Mouse (Mus musculus): ENCODE results near the gene Scaf8. TPM values are rescaled to one million over a fixed set of nuclear protein-coding genes. Genes with fewer than 3 reads are reported as not detected.

Scaf8 gene
- polyA plus RNA-seq, 1 experiment from 2014 or later, result 45.4 TPM

DNA sequence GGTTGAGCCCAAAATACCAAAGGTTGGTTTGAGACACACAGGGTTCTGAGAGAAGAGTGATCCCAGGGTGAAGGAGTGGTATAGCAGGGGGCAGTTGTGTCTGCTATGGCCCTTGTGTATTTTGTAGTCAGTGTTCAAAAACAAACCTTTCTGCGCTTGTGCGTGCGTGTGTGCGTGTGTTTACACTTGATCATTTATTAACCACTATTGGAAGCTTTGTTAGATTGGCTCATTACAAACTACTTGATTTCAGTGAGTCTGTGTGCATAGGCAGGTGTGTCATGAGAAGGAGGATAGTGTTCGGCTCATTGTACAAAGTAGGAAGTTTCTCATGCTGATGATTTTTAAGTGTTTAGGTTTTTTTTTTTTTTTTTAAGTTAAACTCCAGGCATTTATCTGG, 95.4 kb downstream of the Scaf8 start:
- DNase-seq (ENCODE audit: low read depth, low spot score) (no peak), ATAC-seq (no peak)
- in situ Hi-C loops (cut with MboI; ENCODE audit: low pct_unique_long_range_greater_than_20kb), result no loop called here
- ChIA-PET POLR2A (no interaction called here), CTCF (no interaction called here)
- TF ChIP-seq CTCF (IDR thresholded peaks at IDR 0.05), result no peak
- no peaks in the 10 kb centered on the region for H3K27me3 ChIP-seq

DNA sequence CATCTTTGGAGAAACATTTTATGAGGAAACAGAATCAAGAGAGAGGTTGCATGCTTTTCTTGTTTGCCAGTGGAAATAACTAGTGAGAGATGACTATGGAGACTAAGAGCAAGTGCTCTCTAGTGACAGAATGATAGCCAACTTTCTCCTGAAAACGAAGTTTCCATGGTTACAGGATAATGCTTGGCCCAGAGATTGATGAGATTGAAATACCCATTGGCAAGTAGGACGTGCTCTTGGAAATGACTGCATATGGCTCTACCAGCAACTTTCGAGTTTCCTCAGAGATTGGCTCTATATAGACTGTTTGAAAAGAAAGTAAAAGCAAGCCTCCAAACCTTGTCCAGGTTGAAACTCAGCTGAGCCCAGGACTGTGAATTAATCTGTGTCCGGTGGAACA, 97.3 kb downstream of the Scaf8 start:
- no peak for TF ChIP-seq CTCF (IDR thresholded peaks at IDR 0.05)
- ChIA-PET POLR2A (no interaction called here), CTCF (interaction anchor here (0.6 kb wide), 1 partner anchor 13 kb away, joined by 3 read pairs; no protein-coding TSS in a partner anchor)
- no peaks in the 10 kb centered on the region for H3K27me3 ChIP-seq
- no peak for ATAC-seq
- DNase-seq (ENCODE audit: low read depth, low spot score), result no peak
- in situ Hi-C loops (cut with MboI; ENCODE audit: low pct_unique_long_range_greater_than_20kb), result no loop called here

- ChIA-PET POLR2A (no interaction called here), CTCF (interaction anchor here (0.6 to 1.9 kb wide), 2 partner anchors 10 to 12 kb away, joined by 3 to 7 read pairs; no protein-coding TSS in a partner anchor)
- in situ Hi-C loops (cut with MboI; ENCODE audit: low pct_unique_long_range_greater_than_20kb), result no loop called here
- ATAC-seq (no peak), DNase-seq (ENCODE audit: low read depth, low spot score) (no peak)
- no peaks in the 10 kb centered on the region for H3K27me3 ChIP-seq
- no peak for TF ChIP-seq CTCF (IDR thresholded peaks at IDR 0.05)
Measured at GRCm38 (mm10) chr17:3212886-3213285, 98.1 kb downstream of the Scaf8 start.

GRCm38 (mm10) chr17:3214852-3215251, 100.1 kb downstream of the Scaf8 start:
- no peak for TF ChIP-seq CTCF (IDR thresholded peaks at IDR 0.05)
- ATAC-seq, result no peak
- ChIA-PET CTCF (interaction anchor here (0.8 to 1.9 kb wide), 2 partner anchors 8 to 11 kb away, joined by 3 to 7 read pairs; no protein-coding TSS in a partner anchor), POLR2A (no interaction called here)
- in situ Hi-C loops (cut with MboI; ENCODE audit: low pct_unique_long_range_greater_than_20kb), result loop anchor here (5.0 kb wide), 1 partner anchor 128 kb away; no protein-coding TSS in a partner anchor
- no peak for DNase-seq (ENCODE audit: low read depth, low spot score)
- no peaks in the 10 kb centered on the region for H3K27me3 ChIP-seq

GRCm38 (mm10) chr17:3217023-3217422, 102.3 kb downstream of the Scaf8 start:
- H3K27me3 ChIP-seq, result no peaks in the 10 kb centered on the region
- no peak for TF ChIP-seq CTCF (IDR thresholded peaks at IDR 0.05)
- ChIA-PET POLR2A (interaction anchor here (0.6 kb wide), 1 partner anchor 59 kb away, joined by 4 read pairs; no protein-coding TSS in a partner anchor), CTCF (no interaction called here)
- DNase-seq (ENCODE audit: low read depth, low spot score), result no peak
- no peak for ATAC-seq
- in situ Hi-C loops (cut with MboI; ENCODE audit: low pct_unique_long_range_greater_than_20kb), result loop anchor here (5.0 kb wide), 1 partner anchor 130 kb away; no protein-coding TSS in a partner anchor

GRCm38 (mm10) chr17:3218364-3218763, 103.6 kb downstream of the Scaf8 start:
- ChIA-PET POLR2A (no interaction called here), CTCF (interaction anchor here (1.0 to 1.3 kb wide), 2 partner anchors 11 to 74 kb away, joined by 3 to 4 read pairs; no protein-coding TSS in a partner anchor)
- no peaks in the 10 kb centered on the region for H3K27me3 ChIP-seq
- DNase-seq (ENCODE audit: low read depth, low spot score), result peak; percentile 54
- peak; percentile 96 for ATAC-seq
- no peak for TF ChIP-seq CTCF (IDR thresholded peaks at IDR 0.05)
- in situ Hi-C loops (cut with MboI; ENCODE audit: low pct_unique_long_range_greater_than_20kb), result loop anchor here (5.0 kb wide), 1 partner anchor 131 kb away; no protein-coding TSS in a partner anchor

DNA sequence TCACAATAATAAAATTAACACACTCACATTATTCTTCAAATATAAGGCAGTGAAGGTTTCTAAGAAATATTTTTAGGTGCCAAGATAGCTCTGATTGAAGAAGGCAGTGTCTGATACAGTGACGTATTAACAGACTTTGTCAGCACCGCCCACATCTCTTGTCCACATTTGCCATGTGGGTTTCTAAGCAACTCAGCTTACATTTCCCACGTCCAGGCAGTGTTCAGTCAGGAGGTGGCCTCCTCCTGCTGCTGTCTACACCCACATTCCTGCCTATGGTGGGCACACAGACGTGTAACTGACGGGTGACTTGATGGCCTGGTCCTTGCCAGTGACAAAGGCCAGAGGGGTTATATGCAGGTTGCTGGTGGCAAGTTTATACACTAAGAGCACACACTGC, 104.1 kb downstream of the Scaf8 start:
- ATAC-seq (no peak), DNase-seq (ENCODE audit: low read depth, low spot score) (no peak)
- ChIA-PET CTCF (interaction anchor here (1.0 to 1.3 kb wide), 2 partner anchors 10 to 75 kb away, joined by 3 to 4 read pairs; no protein-coding TSS in a partner anchor), POLR2A (no interaction called here)
- no peaks in the 10 kb centered on the region for H3K27me3 ChIP-seq
- no peak for TF ChIP-seq CTCF (IDR thresholded peaks at IDR 0.05)
- in situ Hi-C loops (cut with MboI; ENCODE audit: low pct_unique_long_range_greater_than_20kb), result loop anchor here (5.0 kb wide), 1 partner anchor 132 kb away; no protein-coding TSS in a partner anchor

DNA sequence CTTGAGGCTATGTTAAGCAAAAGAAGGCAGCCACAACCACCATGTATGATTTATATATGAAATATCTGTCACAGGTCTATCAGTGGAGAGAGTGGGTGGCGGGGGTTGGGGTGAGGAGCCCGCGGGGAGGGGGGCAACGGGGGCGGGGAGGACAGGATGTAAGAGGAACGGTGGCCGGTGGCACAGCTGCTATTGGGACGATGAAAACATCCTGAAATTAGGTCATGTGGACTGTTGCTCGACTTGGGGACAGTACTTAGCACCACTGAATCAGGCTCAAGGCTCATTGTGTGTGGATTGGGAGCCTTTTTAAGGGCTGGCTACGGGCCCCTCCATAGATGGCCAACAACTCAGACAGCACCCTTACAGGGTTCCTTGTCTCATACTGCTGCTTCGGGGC, 105.4 kb downstream of the Scaf8 start:
- ChIA-PET CTCF (no interaction called here), POLR2A (no interaction called here)
- no peak for TF ChIP-seq CTCF (IDR thresholded peaks at IDR 0.05)
- ATAC-seq (no peak), DNase-seq (ENCODE audit: low read depth, low spot score) (no peak)
- in situ Hi-C loops (cut with MboI; ENCODE audit: low pct_unique_long_range_greater_than_20kb), result no loop called here
- no peaks in the 10 kb centered on the region for H3K27me3 ChIP-seq

DNA sequence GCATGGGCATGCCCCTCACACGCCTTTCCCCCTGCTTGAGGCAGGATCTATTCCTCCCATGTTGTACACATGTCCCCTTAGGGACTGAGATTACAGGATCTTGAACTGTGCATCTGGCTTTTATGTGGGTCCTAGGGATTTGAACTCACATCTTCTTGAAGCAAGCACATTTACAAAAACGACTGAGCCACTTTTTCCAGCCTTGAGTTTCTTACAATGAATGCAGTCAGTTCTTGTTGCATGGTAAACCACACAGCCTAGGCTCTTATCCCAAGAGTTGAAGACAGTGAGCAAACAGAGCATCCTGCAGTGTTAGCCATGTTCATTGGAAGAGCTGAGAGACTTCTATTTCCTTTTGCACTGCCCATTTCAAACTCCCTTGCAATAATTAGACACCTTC, 108.3 kb downstream of the Scaf8 start:
- CTCF ChIA-PET, result interaction anchor here (1.1 to 2.7 kb wide), 6 partner anchors 9 to 138 kb away, joined by 3 to 9 read pairs (median 6); no protein-coding TSS in a partner anchor
- in situ Hi-C loops (cut with MboI; ENCODE audit: low pct_unique_long_range_greater_than_20kb), result no loop called here
- no peaks in the 10 kb centered on the region for H3K27me3 ChIP-seq
- DNase-seq (ENCODE audit: low read depth, low spot score) (no peak), ATAC-seq (no peak)
- POLR2A ChIA-PET, result no interaction called here
- TF ChIP-seq CTCF (IDR thresholded peaks at IDR 0.05), result no peak

- no peak for TF ChIP-seq CTCF (IDR thresholded peaks at IDR 0.05)
- no peak for DNase-seq (ENCODE audit: low read depth, low spot score)
- POLR2A ChIA-PET, result no interaction called here
- no peak for ATAC-seq
- in situ Hi-C loops (cut with MboI; ENCODE audit: low pct_unique_long_range_greater_than_20kb), result no loop called here
- CTCF ChIA-PET, result interaction anchor here (0.9 to 2.7 kb wide), 12 partner anchors 10 to 137 kb away, joined by 3 to 9 read pairs (median 5); no protein-coding TSS in a partner anchor
- H3K27me3 ChIP-seq, result no peaks in the 10 kb centered on the region
Measured at GRCm38 (mm10) chr17:3223721-3224120, 108.9 kb downstream of the Scaf8 start.

DNA sequence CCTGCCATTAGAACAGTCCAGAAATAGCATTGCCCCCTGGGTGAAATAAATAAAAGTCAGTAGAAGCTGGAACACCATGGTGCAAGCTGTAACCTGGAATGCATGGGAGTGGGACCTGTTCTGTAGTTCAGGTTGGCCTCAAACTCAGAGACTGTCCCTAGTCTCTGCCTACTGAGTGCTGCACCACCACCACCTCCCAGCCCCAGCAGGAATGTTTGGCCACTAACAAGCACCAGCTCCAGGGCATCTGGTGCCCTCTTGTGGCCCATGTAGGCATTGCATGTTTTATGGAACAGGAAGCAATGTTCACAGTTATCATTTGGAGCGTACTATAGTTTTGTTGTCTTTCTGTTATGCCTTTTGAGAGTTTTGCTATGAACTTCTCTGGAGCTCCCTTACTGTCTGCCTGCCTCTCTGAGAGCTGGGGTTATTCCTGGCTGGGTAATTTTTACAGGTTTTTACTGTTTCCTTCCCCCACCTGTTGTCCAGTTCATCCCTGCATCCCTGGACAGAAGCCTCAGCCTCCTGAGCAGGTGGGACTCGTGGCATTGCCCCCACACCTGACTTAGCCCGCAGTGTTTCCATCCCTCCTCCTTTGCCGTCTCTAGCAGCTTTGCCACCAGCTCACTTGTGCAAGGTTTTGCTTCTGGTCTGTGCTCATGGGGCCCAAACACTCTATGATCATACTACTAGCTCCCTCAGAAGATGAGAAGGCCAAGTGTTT, 109.8 kb downstream of the Scaf8 start:
- TF ChIP-seq CTCF (IDR thresholded peaks at IDR 0.05), result peak; percentile 92
- DNase-seq (ENCODE audit: low read depth, low spot score), result peak; percentile 25
- POLR2A ChIA-PET, result no interaction called here

More for the DNA sequence above, 109.8 kb downstream of the Scaf8 start:
- in situ Hi-C loops (cut with MboI; ENCODE audit: low pct_unique_long_range_greater_than_20kb), result no loop called here
- ATAC-seq, result peak; percentile 67
- H3K27me3 ChIP-seq, result no peaks in the 10 kb centered on the region
- CTCF ChIA-PET, result interaction anchor here (0.7 to 2.7 kb wide), 19 partner anchors 11 to 285 kb away, joined by 3 to 9 read pairs (median 4); no protein-coding TSS in a partner anchor

All from Patski (cell line).